Mouse (Mus musculus) brain, adult 2 months (tissue): Measurements from ENCODE around the gene Gm8660.
"Not testable (repeated sequence)": the region's sequence is repeated elsewhere in the genome, so short reads cannot be mapped to it uniquely, and the experiment has no call there.

Experiments
- DNase-seq: peaks from one replicate; pipeline ENCODE4 v3.0.0; 2011; ENCODE audit warnings: low read depth, low spot score

Gm8660 gene

DNA sequence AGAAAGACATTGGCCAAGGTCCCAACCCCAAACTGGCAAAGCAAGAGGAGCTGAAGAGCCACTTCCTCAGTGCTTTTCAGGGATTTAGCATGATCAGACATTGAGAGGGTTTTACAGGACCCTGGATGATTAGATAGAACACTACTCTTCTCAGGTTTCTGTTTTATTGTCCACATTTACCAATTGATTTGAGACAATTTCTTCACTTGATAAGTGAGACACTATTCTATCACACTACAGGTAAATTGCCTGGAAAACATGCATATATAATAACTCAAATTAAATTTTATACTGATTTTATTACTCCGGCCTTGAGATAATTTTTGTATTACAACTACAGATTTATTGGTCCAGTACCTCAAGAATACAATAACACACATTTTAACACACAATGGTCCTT, at the start of gene Gm8660:
Gene Gm8660 (minus strand): TSS at position 101 of the 400 bp plus-strand sequence.
- not testable (repeated sequence) for DNase-seq

DNA sequence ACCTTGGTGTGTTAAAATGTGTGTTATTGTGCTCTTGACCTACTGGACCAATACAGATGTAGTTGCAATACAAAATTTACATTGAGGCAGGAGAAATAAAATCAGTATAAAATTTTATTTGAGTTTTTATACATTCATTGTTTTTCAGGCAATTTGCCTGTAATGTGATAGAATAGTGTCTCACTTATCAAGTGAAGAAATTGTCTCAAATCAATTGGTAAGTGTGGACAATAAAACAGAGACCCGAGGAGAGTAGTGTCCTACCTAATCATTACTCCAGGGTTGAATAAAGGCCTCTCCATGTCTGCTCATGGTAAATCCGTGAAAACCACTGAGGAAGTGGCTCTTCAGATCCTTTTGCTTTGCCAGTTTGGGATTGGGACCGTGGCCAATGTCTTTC, 42.4 kb upstream of the Gm8660 start, which contains the start of gene Vmn1r148:
Gene Vmn1r148 (plus strand): TSS at position 301 of the 400 bp plus-strand sequence.
- DNase-seq, result not testable (repeated sequence)

DNA sequence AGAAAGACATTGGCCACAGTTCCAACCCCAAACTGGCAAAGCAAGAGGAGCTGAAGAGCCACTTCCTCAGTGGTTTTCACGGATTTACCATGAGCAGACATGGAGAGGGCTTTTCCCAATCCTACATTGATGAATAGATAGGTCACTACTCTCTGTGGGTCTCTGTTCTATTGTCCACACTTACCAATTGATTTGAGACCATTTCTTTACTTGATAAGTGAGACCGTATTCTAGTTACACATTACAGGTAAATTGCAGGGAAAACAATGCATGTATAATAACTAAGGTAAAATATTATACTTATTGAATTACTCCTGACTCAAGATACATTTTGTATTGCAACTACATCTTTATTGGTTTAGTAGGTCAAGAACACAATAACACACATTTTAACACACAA, 41.2 kb downstream of the Gm8660 start, which contains the start of gene Gm4187:
Gene Gm4187 (minus strand): TSS at position 101 of the 400 bp plus-strand sequence.
- DNase-seq, result not testable (repeated sequence)
